Mouse (Mus musculus): ENCODE results near the gene Fam173a. TPM values are rescaled to one million over a fixed set of nuclear protein-coding genes. Genes with fewer than 3 reads are reported as not detected.

The Fam173a gene
- total RNA-seq, 2 experiments from 2014 or later: 7.7 to 14.8 TPM

Other genes with a start within 250 kb of the Fam173a start
- gene Sox8, start 222.2 kb downstream of the Fam173a start, total RNA-seq (2015; ENCODE audit: low replicate concordance): not detected in 2 replicates
- 0.17 TPM in 1 of 2 replicates, not detected in the other for gene Sox8, start 222.2 kb downstream of the Fam173a start, total RNA-seq (2017; ENCODE audit: low replicate concordance)
- gene Lmf1, start 213.8 kb downstream of the Fam173a start, total RNA-seq (2015; ENCODE audit: low replicate concordance): 2.7 and 7.1 TPM in 2 replicates
- 1.5 and 1.8 TPM in 2 replicates for gene Lmf1, start 213.8 kb downstream of the Fam173a start, total RNA-seq (2017; ENCODE audit: low replicate concordance)
- gene Gng13, start 75.7 kb downstream of the Fam173a start, total RNA-seq (2015; ENCODE audit: low replicate concordance): not detected in 2 replicates
- 0.70 TPM in 1 of 2 replicates, not detected in the other for gene Gng13, start 75.7 kb downstream of the Fam173a start, total RNA-seq (2017; ENCODE audit: low replicate concordance)
- 7.7 and 8.6 TPM in 2 replicates for gene Chtf18, start 65.5 kb downstream of the Fam173a start, total RNA-seq (2015; ENCODE audit: low replicate concordance)
- gene Chtf18, start 65.5 kb downstream of the Fam173a start, total RNA-seq (2017; ENCODE audit: low replicate concordance): 7.6 and 11.8 TPM in 2 replicates
- 4.2 and 6.5 TPM in 2 replicates for gene Rpusd1, start 65.2 kb downstream of the Fam173a start, total RNA-seq (2015; ENCODE audit: low replicate concordance)
- gene Rpusd1, start 65.2 kb downstream of the Fam173a start, total RNA-seq (2017; ENCODE audit: low replicate concordance): 1.4 TPM in 2 replicates
- gene Mslnl, start 56.9 kb downstream of the Fam173a start, total RNA-seq (2015; ENCODE audit: low replicate concordance): not detected in 2 replicates
- not detected in 2 replicates for gene Mslnl, start 56.9 kb downstream of the Fam173a start, total RNA-seq (2017; ENCODE audit: low replicate concordance)
- not detected in 2 replicates for gene Msln, start 38.5 kb downstream of the Fam173a start, total RNA-seq (2015; ENCODE audit: low replicate concordance)
- gene Msln, start 38.5 kb downstream of the Fam173a start, total RNA-seq (2017; ENCODE audit: low replicate concordance): not detected in 2 replicates
- gene Narfl, start 19.1 kb downstream of the Fam173a start, total RNA-seq (2015; ENCODE audit: low replicate concordance): 3.5 and 5.9 TPM in 2 replicates
- 6.2 and 7.8 TPM in 2 replicates for gene Narfl, start 19.1 kb downstream of the Fam173a start, total RNA-seq (2017; ENCODE audit: low replicate concordance)
- 2.9 TPM in 1 of 2 replicates, not detected in the other for gene Haghl, start 7.2 kb downstream of the Fam173a start, total RNA-seq (2015; ENCODE audit: low replicate concordance)
- gene Haghl, start 7.2 kb downstream of the Fam173a start, total RNA-seq (2017; ENCODE audit: low replicate concordance): 1.9 and 3.1 TPM in 2 replicates
- not detected in 2 replicates for gene Ccdc78, start 6.3 kb downstream of the Fam173a start, total RNA-seq (2015; ENCODE audit: low replicate concordance)
- gene Ccdc78, start 6.3 kb downstream of the Fam173a start, total RNA-seq (2017; ENCODE audit: low replicate concordance): not detected in 2 replicates
- not detected in 2 replicates for gene AC134908.4, start 2.8 kb upstream of the Fam173a start, total RNA-seq (2015; ENCODE audit: low replicate concordance)
- not detected in 2 replicates for gene AC134908.4, start 2.8 kb upstream of the Fam173a start, total RNA-seq (2017; ENCODE audit: low replicate concordance)
- gene Metrn, start 4.2 kb upstream of the Fam173a start, total RNA-seq (2015; ENCODE audit: low replicate concordance): 1.3 and 2.9 TPM in 2 replicates
- 3.2 TPM in 2 replicates for gene Metrn, start 4.2 kb upstream of the Fam173a start, total RNA-seq (2017; ENCODE audit: low replicate concordance)
- gene Fbxl16, start 16.2 kb upstream of the Fam173a start, total RNA-seq (2015; ENCODE audit: low replicate concordance): not detected in 2 replicates
- gene Fbxl16, start 16.2 kb upstream of the Fam173a start, total RNA-seq (2017; ENCODE audit: low replicate concordance): 0.17 TPM in 1 of 2 replicates, not detected in the other
- gene Wdr24, start 30.7 kb upstream of the Fam173a start, total RNA-seq (2015; ENCODE audit: low replicate concordance): 0.38 and 0.42 TPM in 2 replicates
- gene Wdr24, start 30.7 kb upstream of the Fam173a start, total RNA-seq (2017; ENCODE audit: low replicate concordance): 4.9 and 6.0 TPM in 2 replicates
- 0.84 and 2.1 TPM in 2 replicates for gene Jmjd8, start 36.0 kb upstream of the Fam173a start, total RNA-seq (2015; ENCODE audit: low replicate concordance)
- 3.9 and 6.7 TPM in 2 replicates for gene Jmjd8, start 36.0 kb upstream of the Fam173a start, total RNA-seq (2017; ENCODE audit: low replicate concordance)
- 15.0 and 28.0 TPM in 2 replicates for gene Stub1, start 40.5 kb upstream of the Fam173a start, total RNA-seq (2015; ENCODE audit: low replicate concordance)
- 18.8 and 27.9 TPM in 2 replicates for gene Stub1, start 40.5 kb upstream of the Fam173a start, total RNA-seq (2017; ENCODE audit: low replicate concordance)
- not detected in 2 replicates for gene Rhbdl1, start 44.4 kb upstream of the Fam173a start, total RNA-seq (2015; ENCODE audit: low replicate concordance)
- 4.7 TPM in 1 of 2 replicates, not detected in the other for gene Rhbdl1, start 44.4 kb upstream of the Fam173a start, total RNA-seq (2017; ENCODE audit: low replicate concordance)
- 0.84 TPM in 1 of 2 replicates, not detected in the other for gene Gm20683, start 48.9 kb upstream of the Fam173a start, total RNA-seq (2015; ENCODE audit: low replicate concordance)
- 2.6 TPM in 1 of 2 replicates, not detected in the other for gene Gm20683, start 48.9 kb upstream of the Fam173a start, total RNA-seq (2017; ENCODE audit: low replicate concordance)
- 3.3 and 9.8 TPM in 2 replicates for gene Rhot2, start 52.0 kb upstream of the Fam173a start, total RNA-seq (2015; ENCODE audit: low replicate concordance)
- 19.7 and 28.6 TPM in 2 replicates for gene Rhot2, start 52.0 kb upstream of the Fam173a start, total RNA-seq (2017; ENCODE audit: low replicate concordance)
- gene Wdr90, start 68.6 kb upstream of the Fam173a start, total RNA-seq (2015; ENCODE audit: low replicate concordance): 12.5 and 17.6 TPM in 2 replicates
- gene Wdr90, start 68.6 kb upstream of the Fam173a start, total RNA-seq (2017; ENCODE audit: low replicate concordance): 10.0 and 12.7 TPM in 2 replicates
- 9.4 and 9.8 TPM in 2 replicates for gene Mcrip2, start 75.9 kb upstream of the Fam173a start, total RNA-seq (2015; ENCODE audit: low replicate concordance)
- 1.7 and 8.0 TPM in 2 replicates for gene Mcrip2, start 75.9 kb upstream of the Fam173a start, total RNA-seq (2017; ENCODE audit: low replicate concordance)
- 7.3 and 9.4 TPM in 2 replicates for gene Mettl26, start 82.2 kb upstream of the Fam173a start, total RNA-seq (2015; ENCODE audit: low replicate concordance)
- 3.7 and 5.3 TPM in 2 replicates for gene Mettl26, start 82.2 kb upstream of the Fam173a start, total RNA-seq (2017; ENCODE audit: low replicate concordance)
- gene Wfikkn1, start 88.0 kb upstream of the Fam173a start, total RNA-seq (2015; ENCODE audit: low replicate concordance): not detected in 2 replicates
- gene Wfikkn1, start 88.0 kb upstream of the Fam173a start, total RNA-seq (2017; ENCODE audit: low replicate concordance): 1.0 TPM in 1 of 2 replicates, not detected in the other
- 2.3 and 6.7 TPM in 2 replicates for gene Rab40c, start 126.8 kb upstream of the Fam173a start, total RNA-seq (2015; ENCODE audit: low replicate concordance)
- gene Rab40c, start 126.8 kb upstream of the Fam173a start, total RNA-seq (2017; ENCODE audit: low replicate concordance): 1.2 and 1.5 TPM in 2 replicates
- 1,336 and 1,664 TPM in 2 replicates for gene Pigq, start 152.0 kb upstream of the Fam173a start, total RNA-seq (2015; ENCODE audit: low replicate concordance)
- 1,480 and 1,728 TPM in 2 replicates for gene Pigq, start 152.0 kb upstream of the Fam173a start, total RNA-seq (2017; ENCODE audit: low replicate concordance)
- gene Nhlrc4, start 152.1 kb upstream of the Fam173a start, total RNA-seq (2015; ENCODE audit: low replicate concordance): 49.2 and 66.7 TPM in 2 replicates
- gene Nhlrc4, start 152.1 kb upstream of the Fam173a start, total RNA-seq (2017; ENCODE audit: low replicate concordance): 40.7 and 62.0 TPM in 2 replicates
- gene A930017K11Rik, start 159.7 kb upstream of the Fam173a start, total RNA-seq (2015; ENCODE audit: low replicate concordance): not detected in 2 replicates
- gene A930017K11Rik, start 159.7 kb upstream of the Fam173a start, total RNA-seq (2017; ENCODE audit: low replicate concordance): not detected in 2 replicates
- gene Capn15, start 192.9 kb upstream of the Fam173a start, total RNA-seq (2015; ENCODE audit: low replicate concordance): 1.2 and 1.5 TPM in 2 replicates
- gene Capn15, start 192.9 kb upstream of the Fam173a start, total RNA-seq (2017; ENCODE audit: low replicate concordance): 1.4 and 2.4 TPM in 2 replicates